Mouse (Mus musculus): ENCODE measurements at regions not wholly inside any gene's neighbourhood (a gene's known extent, or its start where the extent isn't known, plus 50 kb on each side); places are given as distances from the start of the nearest gene placed in this dataset.
"Not testable (repeated sequence)": the region's sequence is repeated elsewhere in the genome, so short reads cannot be mapped to it uniquely, and the experiment has no call there.

GRCm38 (mm10) chr15:16909396-16909795, 180.8 kb downstream of the Cdh9 start:
- in situ Hi-C loops (cut with MboI, MseI), result no loop called here

- in situ Hi-C loops (cut with MboI, MseI), result not testable (repeated sequence)
Measured at GRCm38 (mm10) chr15:16909941-16910340, 181.4 kb downstream of the Cdh9 start.

- in situ Hi-C loops (cut with MboI, MseI), result no loop called here
Measured at GRCm38 (mm10) chr15:16914966-16915569, 186.5 kb downstream of the Cdh9 start.

GRCm38 (mm10) chr15:16923246-16923645, 194.7 kb downstream of the Cdh9 start:
- in situ Hi-C loops (cut with MboI, MseI), result no loop called here

GRCm38 (mm10) chr15:16933137-16933677, 204.7 kb downstream of the Cdh9 start:
- in situ Hi-C loops (cut with MboI, MseI), result no loop called here

- in situ Hi-C loops (cut with MboI, MseI), result no loop called here
Measured at GRCm38 (mm10) chr15:16934438-16934837, 205.9 kb downstream of the Cdh9 start.

GRCm38 (mm10) chr15:16975821-16976220, 247.3 kb downstream of the Cdh9 start:
- in situ Hi-C loops (cut with MboI, MseI), result loop anchor here in 1 of 2 experiments (5.0 kb wide), 1 partner anchor 49 kb away; no protein-coding TSS in a partner anchor

GRCm38 (mm10) chr15:16990848-16991247, 262.3 kb downstream of the Cdh9 start:
- in situ Hi-C loops (cut with MboI, MseI), result no loop called here

- in situ Hi-C loops (cut with MboI, MseI), result no loop called here
Measured at GRCm38 (mm10) chr15:16995667-16996066, 267.1 kb downstream of the Cdh9 start.

GRCm38 (mm10) chr15:17006139-17006538, 277.6 kb downstream of the Cdh9 start:
- in situ Hi-C loops (cut with MboI, MseI), result no loop called here

- in situ Hi-C loops (cut with MboI, MseI), result no loop called here
Measured at GRCm38 (mm10) chr15:17007811-17008210, 279.3 kb downstream of the Cdh9 start.

GRCm38 (mm10) chr15:17048867-17049628, 320.5 kb downstream of the Cdh9 start:
- in situ Hi-C loops (cut with MboI, MseI), result no loop called here

- in situ Hi-C loops (cut with MboI, MseI), result no loop called here
Measured at GRCm38 (mm10) chr15:17069772-17070171, 341.2 kb downstream of the Cdh9 start.

- in situ Hi-C loops (cut with MboI, MseI), result no loop called here
Measured at GRCm38 (mm10) chr15:17084030-17084429, 355.5 kb downstream of the Cdh9 start.

GRCm38 (mm10) chr15:17088644-17089228, 360.2 kb downstream of the Cdh9 start:
- in situ Hi-C loops (cut with MboI, MseI), result no loop called here

GRCm38 (mm10) chr15:17098927-17099326, 370.4 kb downstream of the Cdh9 start:
- in situ Hi-C loops (cut with MboI, MseI), result no loop called here

GRCm38 (mm10) chr15:17101182-17101581, 372.6 kb downstream of the Cdh9 start:
- in situ Hi-C loops (cut with MboI, MseI), result no loop called here

GRCm38 (mm10) chr15:17135721-17136120, 407.2 kb downstream of the Cdh9 start:
- in situ Hi-C loops (cut with MboI, MseI), result no loop called here

- in situ Hi-C loops (cut with MboI, MseI), result no loop called here
Measured at GRCm38 (mm10) chr15:17180164-17180563, 451.6 kb downstream of the Cdh9 start.

GRCm38 (mm10) chr15:17181358-17182022, 452.9 kb downstream of the Cdh9 start:
- in situ Hi-C loops (cut with MboI, MseI), result no loop called here

- in situ Hi-C loops (cut with MboI, MseI), result no loop called here
Measured at GRCm38 (mm10) chr15:17195439-17195838, 466.9 kb downstream of the Cdh9 start.

- in situ Hi-C loops (cut with MboI, MseI), result no loop called here
Measured at GRCm38 (mm10) chr15:17204739-17205138, 476.2 kb downstream of the Cdh9 start.

All from T-helper 17 cell (primary cell).